Mouse (Mus musculus) bone marrow macrophage, adult 2 months (primary cell): ENCODE results near the gene Reps2.

Source experiments
- CTCF ChIP-seq: IDR thresholded peaks from 2 replicates; pipeline ENCODE4 v1.5.1; 2012; ENCODE audit warnings: low read depth, mild to moderate bottlenecking, low read length, moderate library complexity
- POLR2A ChIP-seq: IDR thresholded peaks from 2 replicates; pipeline ENCODE4 v1.6.1; 2012; ENCODE audit warnings: mild to moderate bottlenecking, low read depth, low read length, borderline replicate concordance

- TF ChIP-seq POLR2A, result no peak
- TF ChIP-seq CTCF, result no peak
Observed at GRCm38 (mm10) chrX:162453821-162454402, 189.5 kb downstream of the Reps2 start.
